Mouse (Mus musculus): Measurements from ENCODE around the gene Fgf3.

- no peak for TF ChIP-seq CTCF (IDR thresholded peaks at IDR 0.05; ENCODE audit: borderline replicate concordance, insufficient read depth, low read length)
- TF ChIP-seq POLR2A (IDR thresholded peaks at IDR 0.05; ENCODE audit: low read depth, low read length) = no peak
These were observed 13.9 kb upstream of the Fgf3 start for GRCm38 (mm10) chr7:144823988-144824387.

Measured in embryonic fibroblast, embryonic 13.5 days (primary cell).